Mouse (Mus musculus) brain, embryonic 18.5 days (tissue): ENCODE data around the gene Zbtb16.

Source experiments
- DNase-seq: peaks from one replicate; pipeline ENCODE4 v3.0.0-alpha.2; 2012; ENCODE audit warnings: low read depth, low spot score

Gene Zbtb16

DNA sequence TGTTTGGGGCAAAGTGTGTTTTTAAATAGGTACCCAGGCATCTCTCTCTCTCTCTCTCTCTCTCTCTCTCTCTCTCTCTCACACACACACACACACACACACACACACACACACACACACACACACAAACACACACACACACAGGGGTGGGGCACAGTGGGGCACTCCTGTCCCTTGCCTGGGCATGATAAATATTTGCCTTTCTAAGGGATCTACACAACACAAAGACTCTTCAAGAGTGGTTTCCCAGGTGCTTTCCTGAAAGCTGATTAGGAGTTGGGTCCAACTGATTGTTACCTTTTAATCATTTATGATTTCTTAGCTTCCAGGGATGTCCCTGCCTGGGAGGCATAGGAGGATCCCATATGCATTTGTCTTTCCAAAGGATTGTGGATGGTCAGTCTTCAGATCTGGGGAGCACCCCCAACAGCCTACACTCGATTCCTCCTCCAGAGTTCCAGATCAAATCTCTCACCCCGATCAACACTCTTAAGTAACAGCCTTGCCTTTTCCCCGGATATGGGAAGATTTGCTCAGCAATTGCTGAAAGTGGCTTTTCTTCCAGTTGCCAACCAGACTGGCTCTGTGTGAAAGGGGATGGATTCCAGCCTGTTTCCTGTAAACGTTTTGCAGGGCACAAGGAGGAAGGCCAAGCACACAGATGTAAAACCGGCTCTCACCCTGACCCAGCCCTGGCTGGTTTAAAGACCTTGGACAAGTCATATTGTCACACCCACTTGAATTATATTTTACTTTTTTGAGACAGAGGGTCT lies 90.5 kb downstream of the Zbtb16 start:
- no peak for DNase-seq

DNA sequence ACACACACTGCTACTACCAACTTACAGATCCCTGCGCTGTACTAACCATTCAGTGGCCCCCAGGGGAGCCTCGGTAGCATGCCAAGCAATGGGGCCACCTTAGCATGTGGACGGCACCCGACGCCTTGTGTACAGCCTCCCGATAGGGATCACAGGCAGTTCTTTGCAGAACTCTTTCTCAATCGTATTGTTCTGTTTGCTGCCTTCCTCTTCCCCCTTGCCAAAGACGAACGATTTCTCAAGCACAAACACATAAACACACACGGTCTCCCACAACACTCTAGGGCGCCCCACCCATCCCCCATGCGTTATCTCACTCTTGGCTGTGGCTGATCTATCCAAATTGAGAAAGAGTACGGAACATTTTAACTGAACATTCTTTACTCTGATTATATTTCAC lies 91.1 kb downstream of the Zbtb16 start:
- no peak for DNase-seq

DNA sequence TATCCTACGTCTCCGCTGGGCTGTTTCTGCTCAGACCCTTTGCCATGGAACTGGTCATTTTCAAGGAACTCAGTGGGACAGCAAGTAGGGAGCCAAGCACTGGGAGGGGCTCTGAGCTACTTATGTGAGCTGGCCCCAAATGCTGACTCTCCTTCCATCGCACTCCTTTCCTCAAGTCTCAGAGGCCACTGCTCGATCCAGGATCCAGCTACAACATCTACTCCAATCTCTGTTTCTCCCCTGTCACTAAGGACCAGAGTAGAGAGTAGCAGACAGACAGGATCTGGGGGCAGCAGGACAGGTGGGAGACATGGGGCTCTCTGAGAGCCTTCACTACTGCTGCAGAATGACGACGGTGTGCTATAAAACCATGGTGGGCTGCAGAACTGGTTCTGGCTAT lies 91.6 kb downstream of the Zbtb16 start:
- DNase-seq, result no peak

DNA sequence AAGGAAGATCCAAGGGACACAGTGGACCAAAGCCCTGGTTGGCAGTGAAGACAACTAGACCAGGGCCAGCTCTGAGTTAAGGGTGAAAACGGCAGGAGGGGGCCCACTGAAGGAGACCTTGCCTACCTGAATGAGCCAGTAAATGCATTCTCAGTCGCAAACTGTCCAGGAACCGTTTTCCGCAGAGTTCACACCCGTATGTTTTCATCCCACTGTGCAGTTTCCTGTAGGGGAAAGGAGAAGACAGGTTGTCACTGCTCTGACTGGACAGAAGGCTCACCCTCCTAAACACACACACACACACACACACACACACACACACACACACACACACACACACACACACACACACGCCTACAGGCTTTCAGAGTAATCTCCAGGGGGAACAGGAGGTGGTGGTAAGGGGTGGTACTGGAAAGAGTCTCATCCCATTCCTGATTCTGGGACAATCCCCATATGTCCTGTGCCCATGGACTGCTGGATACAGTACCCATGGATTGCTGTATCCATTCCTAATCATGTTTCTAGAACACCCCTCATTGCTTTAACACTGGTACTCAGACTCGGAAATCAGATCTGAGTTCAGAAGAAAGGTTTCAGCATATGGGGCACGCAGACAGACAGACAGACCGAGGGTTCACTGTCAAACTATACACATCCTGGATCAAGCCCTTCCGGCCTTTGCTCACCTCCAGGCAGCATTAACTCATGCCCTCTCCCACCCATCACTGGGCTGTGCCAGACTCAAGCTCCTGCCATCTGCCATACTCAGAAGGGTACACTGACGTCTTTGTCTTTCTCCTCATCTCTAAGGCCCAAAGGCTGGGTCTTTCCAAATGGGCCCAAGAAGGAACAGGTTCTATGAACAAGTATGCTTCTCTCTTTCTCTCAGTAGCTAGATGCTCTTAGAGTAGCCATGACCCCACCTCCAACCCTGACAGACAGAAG lies 92.4 kb downstream of the Zbtb16 start:
- no peak for DNase-seq

DNA sequence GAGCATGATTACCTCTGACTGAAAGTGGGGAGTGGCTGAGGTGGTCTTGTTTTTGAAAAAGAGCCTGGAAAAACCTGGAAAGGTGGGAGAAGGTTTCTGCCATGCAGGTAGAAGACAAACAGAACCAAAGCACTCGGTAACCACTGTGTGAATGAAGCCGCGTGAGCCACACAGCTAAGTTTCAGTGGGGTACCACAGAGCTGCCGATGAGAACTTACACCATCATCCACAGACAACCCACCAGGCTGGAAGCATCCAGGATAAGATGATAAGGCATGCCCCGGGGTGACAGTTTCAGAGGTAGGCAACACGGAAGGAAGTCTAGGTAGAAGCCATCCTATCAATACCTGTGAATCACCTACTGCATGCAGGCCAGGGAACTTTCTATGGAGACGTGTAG lies 93.9 kb downstream of the Zbtb16 start:
- no peak for DNase-seq

DNA sequence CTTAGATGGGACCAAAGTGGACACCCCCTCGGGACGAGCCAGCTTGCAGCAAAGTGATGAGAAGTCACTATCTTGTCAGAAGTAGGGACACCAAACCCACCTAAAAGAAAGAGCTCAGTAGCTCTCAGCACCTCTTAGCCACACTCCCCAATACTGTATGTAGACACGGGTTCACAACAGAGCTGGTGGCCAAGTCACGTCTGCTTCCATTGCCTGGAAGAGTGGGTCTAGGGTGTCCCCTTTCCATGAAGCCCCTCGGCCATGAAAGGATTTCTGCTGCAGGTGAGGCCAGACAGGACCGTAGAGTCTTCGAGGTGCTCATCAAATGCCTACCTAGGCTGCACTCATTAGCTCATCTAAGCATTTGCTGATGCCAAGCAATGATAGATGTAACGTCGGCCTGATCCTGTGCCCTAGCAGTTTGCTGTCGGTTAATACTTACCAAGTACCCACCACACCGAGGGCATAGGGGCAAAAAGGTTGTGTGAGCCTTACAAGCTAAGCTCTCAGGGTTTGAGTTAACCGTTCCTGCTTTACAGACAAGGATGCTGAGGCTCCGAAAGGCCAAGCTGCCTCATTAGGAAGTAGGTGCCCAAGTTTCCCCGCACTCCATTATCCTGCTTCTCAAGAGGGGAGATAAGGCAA lies 94.5 kb downstream of the Zbtb16 start:
- no peak for DNase-seq

DNA sequence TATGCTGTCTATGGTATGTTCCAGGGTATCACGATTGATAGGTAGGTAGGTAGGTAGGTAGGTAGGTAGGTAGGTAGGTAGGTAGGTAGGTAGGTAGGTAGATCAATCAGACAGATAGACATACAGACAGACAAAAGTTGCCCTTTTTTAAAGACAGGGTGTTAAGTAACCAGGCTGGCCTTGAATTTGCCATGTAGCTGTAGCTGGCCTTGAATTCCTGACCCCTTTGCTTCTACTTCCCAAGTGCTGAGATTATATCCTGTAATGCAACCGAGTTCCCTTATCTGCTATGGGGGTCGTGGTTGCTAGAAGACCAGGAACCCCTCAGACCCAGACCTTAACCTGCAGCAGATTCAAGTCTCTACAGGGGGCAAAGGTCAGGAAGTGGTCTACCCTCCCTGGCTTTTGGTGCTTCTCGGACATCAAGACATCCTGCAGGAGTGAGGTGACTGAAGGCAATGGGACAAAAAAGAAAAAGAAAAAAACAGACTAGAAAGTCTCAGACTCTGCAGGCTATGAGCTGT lies 95.2 kb downstream of the Zbtb16 start:
- no peak for DNase-seq

DNA sequence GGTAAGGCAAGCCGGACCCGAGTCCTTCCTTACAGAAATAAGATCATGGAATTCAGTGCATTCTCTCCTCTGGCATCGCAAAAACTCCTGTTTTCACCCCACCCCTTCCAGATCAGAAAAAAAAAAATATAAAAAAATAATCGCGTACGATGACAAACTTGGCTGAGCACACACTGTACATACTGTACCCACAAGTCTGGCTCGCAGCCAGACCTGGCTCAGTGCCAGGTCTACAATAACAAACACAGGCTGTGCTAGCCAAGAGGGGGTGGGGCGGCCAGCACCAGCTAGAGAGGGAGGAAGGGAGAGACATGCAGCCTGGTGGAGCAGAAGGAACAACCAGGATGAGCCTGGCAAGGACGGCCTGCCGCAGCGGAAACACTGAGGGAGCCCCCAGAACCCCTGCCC lies 95.9 kb downstream of the Zbtb16 start:
- peak; percentile 92 for DNase-seq

DNA sequence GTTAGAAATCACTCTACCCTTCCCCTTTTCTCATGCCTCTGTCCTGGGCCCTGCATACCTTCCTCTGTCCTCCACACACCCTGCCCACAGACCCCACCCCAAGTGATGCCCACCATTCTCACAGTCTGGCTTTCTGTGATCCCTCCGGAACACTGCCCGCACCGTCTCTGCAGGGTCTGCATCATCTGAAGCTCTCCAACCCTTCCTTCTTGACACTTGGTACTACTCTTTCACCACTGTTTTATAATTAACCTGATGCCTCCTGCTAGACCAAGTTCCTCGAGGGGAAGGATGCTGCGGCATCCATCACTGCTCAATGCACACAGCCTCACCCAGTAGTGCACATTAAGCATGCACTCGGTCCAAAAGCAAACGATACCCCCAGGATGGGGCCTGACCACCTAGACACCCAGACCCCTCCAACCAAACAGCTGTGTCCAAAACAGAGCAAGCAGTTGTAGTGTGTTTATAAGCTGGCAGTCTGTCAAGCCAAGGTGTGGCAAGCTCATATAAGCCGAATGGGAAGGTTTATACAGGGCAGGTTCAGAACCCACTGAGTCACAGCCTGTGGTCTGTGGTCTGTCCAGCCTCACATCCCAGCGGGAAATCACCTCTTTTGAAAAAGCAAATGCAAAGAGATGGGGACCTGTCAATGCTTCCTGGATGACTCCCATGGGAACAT lies 97.1 kb downstream of the Zbtb16 start:
- no peak for DNase-seq

DNA sequence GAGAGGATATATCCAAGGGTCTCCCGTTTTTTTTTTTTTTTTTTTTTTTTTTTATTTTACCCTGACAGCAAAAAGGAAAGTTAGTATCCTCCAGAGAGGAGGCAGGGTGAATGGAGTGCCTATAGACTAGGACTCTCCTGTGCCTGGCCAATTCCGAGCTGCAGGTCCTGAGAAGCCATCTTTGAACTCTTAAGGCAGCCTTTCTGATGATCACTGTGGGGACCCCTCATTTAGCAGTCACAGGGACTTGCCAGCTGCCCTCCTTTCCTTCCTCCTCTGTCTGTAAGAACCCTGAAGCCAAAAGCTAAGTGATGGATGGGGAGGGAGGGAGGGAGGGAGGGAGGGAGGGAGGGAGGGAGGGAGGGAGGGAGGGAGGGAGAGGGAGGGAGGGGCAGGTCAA lies 98.1 kb downstream of the Zbtb16 start:
- no peak for DNase-seq

DNA sequence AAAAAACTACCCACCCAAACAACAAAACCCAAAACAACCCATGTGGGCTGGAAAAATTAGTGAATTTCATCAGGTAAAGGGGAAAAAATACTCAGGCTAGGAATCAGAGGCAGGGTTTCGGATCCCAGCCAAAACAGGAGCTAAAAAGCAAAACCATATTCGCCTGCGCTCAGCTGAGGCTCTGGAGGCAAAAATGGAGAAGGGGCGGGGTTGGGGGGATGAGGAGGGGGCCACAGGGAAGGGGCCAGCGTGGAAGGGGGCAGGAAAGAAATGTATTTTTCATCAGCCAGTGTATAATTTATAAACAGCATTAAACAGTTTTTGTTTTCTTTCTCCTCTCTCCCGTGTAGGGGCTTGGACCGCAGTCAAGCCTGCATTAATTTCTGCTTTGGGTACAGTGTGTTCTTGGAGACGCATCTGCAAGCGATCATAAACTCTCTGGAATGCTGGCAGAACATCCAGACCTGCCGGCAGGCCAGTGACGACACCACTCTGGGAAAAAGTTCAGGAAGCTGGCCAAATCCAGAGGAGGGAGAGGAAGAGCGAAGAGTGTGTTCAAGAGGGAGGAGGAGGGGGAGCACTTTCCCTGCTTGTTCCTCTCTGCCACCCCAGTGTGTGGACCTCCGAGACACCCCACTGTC lies 98.7 kb downstream of the Zbtb16 start:
- DNase-seq, result no peak

DNA sequence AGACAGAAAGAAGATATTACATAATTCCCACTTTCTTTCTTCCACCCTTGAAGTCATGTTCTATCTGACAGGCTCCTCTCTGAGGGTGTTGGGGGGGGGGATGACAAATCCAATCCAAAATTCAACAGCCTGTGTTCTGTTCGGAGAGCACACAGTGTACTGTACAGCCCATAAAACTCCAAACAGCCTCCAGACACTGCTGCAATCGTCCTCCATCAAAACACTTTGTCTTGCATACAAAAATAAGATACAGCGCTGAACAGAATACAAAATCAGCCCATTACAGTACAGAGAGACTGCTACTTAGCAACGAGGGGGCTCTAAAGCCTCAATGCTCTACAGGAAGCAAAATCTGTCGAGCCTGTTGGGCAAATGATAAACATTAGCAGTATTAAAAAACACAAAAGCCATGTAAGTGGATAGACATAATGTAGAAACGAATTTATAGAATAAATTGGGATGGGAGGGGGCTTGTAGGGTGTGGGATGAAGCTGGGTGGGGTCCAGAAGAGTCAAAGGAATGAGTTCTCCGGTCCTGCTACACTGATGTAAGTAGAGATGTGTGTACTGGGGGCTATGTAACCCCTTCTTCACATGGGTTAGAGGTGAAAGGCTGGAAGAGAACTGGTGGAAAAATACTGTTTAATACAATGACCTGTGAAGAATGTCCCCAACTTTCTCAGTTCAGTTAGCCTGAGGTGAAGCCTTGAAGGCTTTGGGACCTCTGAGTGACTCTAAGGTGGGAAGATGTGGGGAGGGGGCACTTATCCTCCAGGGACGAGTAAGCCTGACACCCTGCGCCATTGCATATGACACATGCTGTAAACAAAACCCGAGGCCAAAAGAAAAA lies 99.4 kb downstream of the Zbtb16 start:
- DNase-seq, result no peak

DNA sequence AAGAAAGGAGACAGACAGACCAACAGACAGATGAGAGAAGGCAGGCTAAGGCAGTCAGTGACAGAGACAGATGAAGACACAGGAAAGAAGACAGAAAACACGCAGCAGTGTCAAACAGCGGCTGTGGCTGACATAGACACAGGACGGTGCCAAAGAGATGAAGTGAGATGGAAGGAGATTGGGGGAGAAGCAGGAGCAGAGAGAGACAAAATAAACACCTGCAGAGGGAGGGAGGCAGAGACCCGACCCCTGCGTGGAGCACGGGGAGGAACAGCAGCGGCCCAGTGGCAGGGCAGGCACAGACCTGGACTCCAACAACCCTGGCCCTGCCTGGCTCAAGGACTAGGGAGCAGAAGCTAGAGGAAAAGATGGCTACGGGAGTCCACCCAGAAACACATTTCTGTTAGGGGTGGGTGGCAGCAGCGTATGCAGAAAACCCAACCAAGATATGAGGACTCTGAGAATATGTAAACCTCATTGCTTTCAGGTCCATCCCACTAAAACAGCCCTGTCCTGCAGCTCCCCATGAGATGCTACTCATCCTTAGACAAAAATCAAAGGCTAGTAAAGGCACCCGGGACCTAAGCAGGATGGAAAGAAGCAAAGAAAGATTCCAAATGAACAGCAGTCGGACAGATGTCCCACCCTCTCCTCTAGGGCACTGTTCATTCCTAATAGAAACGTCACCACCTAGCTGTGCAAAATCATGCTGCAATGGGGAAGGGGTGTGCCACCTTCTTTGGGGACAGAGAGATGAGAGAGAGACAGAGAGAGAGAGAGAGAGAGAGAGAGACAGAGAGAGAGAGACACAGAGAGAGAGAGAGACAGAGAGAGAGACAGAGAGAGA lies 100.3 kb downstream of the Zbtb16 start:
- no peak for DNase-seq

DNA sequence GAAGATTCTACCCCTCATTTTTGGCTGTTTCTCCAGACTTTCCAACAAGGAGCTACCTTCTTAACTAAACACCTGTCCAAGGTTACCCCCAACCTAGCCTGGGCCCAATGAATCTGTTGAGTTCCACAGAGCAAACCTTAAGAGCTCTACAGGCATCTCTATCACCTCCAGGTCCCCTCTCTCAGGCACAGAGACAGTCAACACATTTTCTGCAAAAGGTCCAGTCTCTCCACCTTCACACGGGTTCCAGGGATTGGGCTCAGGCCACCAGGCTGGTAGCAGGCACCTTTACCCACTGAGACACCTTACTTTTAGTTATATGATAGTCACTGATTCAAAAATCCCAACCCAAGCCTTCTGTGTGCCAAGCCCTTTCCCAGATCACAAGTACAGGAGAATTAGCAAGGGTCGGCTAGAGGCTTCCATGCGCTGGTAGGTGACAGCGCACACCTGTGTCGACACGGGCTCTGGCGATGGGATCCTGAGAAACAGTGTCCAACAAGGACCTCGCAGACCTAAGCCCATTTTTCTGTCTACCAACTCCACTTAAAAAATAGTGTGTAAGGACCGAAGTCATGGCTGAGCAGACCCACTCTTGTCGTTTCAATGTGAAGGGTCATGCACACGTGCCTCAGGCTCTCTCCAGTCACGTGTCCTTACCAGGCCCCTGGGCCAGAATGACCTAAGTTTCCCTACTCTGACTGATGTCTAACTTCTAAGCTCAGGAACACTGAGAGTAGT lies 101.1 kb downstream of the Zbtb16 start:
- DNase-seq, result no peak

DNA sequence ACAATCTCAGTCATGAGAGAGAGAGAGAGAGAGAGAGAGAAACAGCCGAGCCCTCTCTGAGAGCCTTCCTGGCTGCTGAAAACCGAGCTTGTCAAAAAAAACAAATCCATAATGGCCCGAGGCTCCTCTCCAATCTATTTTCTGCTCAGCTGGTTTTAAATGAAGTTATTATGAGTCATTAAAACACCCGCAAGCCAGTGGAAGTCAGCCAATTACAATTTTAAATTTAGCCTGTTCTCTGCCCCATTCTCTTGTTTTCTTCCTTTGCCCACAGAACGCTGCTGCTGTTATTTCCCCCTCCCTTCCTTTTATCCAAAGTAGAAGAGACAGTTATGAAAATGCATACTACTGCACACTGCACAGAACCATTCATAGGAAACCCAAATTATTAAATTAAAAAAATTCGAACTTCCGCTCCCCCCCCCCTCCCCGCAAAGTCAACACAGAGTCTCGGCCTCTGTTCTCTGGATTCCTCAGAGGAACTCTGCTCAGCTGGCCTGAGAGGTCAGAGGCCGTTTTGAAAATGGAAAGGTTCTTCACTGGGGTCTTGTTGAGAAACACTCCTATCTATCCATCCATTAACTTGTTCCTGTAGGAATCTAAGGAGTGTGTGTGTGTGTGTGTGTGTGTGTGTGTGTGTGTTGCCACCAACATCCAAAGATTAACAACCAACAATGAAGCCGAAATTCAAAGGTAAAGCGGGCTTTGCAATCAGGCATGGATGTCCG lies 102.0 kb downstream of the Zbtb16 start:
- peak; percentile 73 for DNase-seq

DNA sequence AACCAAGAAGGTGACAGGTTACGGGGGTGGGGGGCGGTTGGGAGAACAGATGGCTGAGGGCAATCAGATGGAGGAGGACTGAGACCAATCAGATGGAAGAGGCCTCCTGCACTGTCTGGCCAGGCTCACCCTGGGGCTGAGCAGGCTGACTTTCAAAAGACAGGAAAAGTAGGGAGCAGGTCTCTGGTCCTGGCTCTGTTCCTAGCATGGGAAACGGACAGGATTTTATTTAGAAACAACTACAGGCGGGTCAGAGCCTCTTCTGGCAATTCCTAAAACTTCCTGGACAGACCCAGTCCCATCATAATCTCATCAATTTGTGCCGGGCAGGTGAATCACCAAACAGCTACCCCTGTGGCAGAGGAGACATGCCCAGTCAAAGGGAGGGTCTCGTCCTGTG lies 102.9 kb downstream of the Zbtb16 start:
- DNase-seq, result no peak

DNA sequence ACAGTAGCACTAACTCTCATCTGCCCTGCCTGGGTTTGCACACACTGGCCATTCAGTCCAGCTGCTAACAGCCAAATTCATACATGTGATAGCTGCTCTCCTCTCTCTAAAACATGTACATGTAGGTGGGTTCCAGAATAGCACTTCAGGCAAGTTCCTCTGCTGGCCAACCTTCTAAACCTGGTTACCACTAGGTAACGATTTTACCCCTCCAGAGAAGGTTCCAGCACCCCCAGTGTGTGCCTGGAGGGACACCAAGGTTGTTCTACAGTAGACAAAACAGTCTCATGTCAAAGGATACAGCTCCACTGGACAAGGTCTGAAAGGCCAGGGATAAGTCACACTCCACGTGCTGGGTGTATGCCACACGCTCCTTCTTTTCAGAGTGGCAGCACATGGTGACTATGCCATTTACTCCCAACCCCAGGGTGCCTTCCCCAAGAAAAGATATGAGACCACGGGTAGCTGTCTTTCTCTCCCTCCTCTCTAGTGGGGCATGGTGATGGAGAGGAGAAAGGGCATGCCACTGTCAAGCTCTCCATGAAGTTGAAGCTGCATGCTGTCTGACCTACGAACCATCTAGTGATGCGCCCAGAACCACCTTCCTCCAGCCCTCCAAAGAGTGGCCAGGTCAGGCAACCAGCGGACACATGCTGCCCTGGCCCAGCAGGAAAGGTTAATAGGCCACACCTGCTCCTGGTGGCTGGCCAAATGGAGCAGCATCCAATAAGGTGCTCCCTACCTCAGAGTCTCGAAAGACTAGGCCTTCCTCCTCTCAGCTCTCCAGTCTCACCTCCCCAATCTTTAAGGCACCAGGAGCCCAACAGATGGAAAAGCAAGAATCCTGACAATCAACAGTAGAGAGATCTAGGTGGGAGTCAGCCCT lies 104.1 kb downstream of the Zbtb16 start:
- no peak for DNase-seq
